Mouse (Mus musculus) embryonic facial prominence, embryonic 13.5 days (tissue): ENCODE measurements around the gene Il15. TPM values are rescaled to one million over a fixed set of nuclear protein-coding genes. Genes with fewer than 3 reads are reported as not detected.

Experiments used
- ATAC-seq: fragments of 200-750 bp; cut with Nextera tagmentation; 2 replicates; pipeline ENCODE4 v1.8.0; 2017; ENCODE audit warnings: low read depth; ENCODE audit not compliant: insufficient number of reproducible peaks, insufficient read depth, low FRiP score, low TSS enrichment
- H3K27ac ChIP-seq: fragments of 300-500 bp; sonication (generic); 2 replicates; pipeline ENCODE4 v1.5.1; 2015; ENCODE audit warnings: moderate library complexity, mild to moderate bottlenecking, inconsistent platforms
- H3K27me3 ChIP-seq: fragments of 300-500 bp; sonication (generic); 2 replicates; pipeline ENCODE4 v1.6.1; 2015; ENCODE audit warnings: mild to moderate bottlenecking, inconsistent platforms
- H3K36me3 ChIP-seq: fragments of 300-500 bp; sonication (generic); 2 replicates; pipeline ENCODE4 v1.6.1; 2015; ENCODE audit warnings: mild to moderate bottlenecking, inconsistent platforms
- H3K4me1 ChIP-seq: fragments of 300-500 bp; sonication (generic); 2 replicates; pipeline ENCODE4 v1.6.1; 2015; ENCODE audit warnings: inconsistent platforms
- H3K4me2 ChIP-seq: fragments of 300-500 bp; sonication (generic); 2 replicates; pipeline ENCODE4 v1.6.1; 2015; ENCODE audit warnings: moderate library complexity, mild to moderate bottlenecking, inconsistent platforms
- H3K4me3 ChIP-seq: fragments of 300-500 bp; sonication (generic); 2 replicates; pipeline ENCODE4 v1.5.1; 2015; ENCODE audit warnings: mild to moderate bottlenecking, inconsistent platforms
- H3K9ac ChIP-seq: fragments of 300-500 bp; sonication (generic); 2 replicates; pipeline ENCODE4 v1.6.1; 2015; ENCODE audit warnings: mild to moderate bottlenecking, inconsistent platforms
- H3K9me3 ChIP-seq: fragments of 300-500 bp; sonication (generic); 2 replicates; pipeline ENCODE4 v1.6.1; 2016; ENCODE audit warnings: inconsistent platforms
- WGBS: fragments of 180-500 bp; shearing (Covaris S2); methylation state at CpG from one replicate; pipeline ENCODE4 v1.1.7; 2015; ENCODE audit warnings: mixed read lengths; 5-methylcytosine and 5-hydroxymethylcytosine counted together
- polyA plus RNA-seq: library from polyadenylated mRNA; unstranded; fragments of >200 nt; fragmentation: Nextera tagmentation; extraction: Ambion mirVana; gene quantifications from 2 replicates; pipeline ENCODE4 v1.2.1, GENCODE M21; 2015

Il15 gene
- polyA plus RNA-seq = 1.8 and 2.6 TPM in 2 replicates

DNA sequence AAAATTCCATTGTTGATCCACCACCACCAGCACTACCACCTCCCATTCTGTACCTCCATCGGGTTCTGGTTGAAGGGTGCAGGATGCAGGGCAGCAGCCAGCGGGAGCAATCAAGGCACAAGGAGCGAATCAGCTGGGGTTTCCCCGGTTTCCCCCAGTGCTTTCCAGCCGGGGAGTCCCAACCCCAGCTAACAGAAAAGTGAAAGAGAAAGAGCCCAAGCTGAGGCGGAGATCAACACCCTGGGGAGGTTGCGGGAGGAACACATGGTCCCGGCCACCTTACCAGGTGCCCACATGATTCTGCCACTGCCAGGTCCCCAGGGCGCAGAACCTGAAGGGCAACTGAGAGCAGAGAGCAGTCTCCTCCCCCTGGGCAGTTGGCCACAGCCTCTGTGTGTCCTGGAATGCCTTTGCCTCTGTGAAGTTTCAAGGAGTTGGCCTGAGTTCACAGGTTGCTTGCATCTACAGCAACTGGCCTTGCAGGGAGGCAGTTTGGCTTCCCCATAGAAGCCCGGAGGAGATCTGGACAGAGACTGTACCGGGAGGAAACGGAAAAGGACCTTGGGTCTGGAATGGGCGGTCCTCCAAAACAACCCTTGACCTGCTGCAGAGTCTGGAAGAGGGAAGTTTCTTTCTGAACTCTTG, at the start of gene Il15:
Il15 (minus strand) TSS at position 537 of the 645 bp plus-strand sequence.
- Histone ChIP-seq H3K27ac (no peak within 1 kb of the TSS; the same call in 1 of the 2 replicates), H3K9ac (peak within 1 kb of the TSS; percentile 64), H3K4me1 (peaks cover 21% of the 10 kb centered on the region), H3K36me3 (no peaks in the 10 kb centered on the region), H3K9me3 (no peaks in the 10 kb centered on the region), H3K4me3 (peak within 1 kb of the TSS; percentile 46), H3K4me2 (peak within 1 kb of the TSS; percentile 74), H3K27me3 (0 out of 2 replicates have a peak, but pooled peaks cover 11% of the 10 kb centered on the region)
- ATAC-seq = no peak
- 13% methylated on average over 13 of the region's 13 CpGs for WGBS

DNA sequence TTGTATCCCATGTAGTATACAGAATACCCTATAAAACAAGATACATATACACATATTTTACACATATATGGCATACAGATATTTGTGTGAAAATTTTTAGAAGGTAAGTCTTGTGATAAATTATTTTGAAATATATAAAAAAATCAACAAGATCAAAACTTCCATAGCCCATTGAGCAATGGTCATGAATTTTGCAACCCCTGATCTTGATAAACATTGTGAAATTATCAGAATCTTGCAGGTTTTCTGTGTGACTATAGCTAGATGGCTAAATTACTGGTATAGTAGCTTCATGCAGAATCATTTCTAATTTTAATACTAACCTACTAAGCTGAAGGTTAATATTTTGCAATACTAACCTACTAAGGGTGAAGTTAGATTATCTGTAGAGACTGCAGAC, 41.9 kb upstream of the Il15 start:
- Histone ChIP-seq H3K4me2 (no peak overlapping the region), H3K4me3 (no peak overlapping the region), H3K27ac (no peak overlapping the region), H3K4me1 (no peaks in the 10 kb centered on the region), H3K36me3 (no peaks in the 10 kb centered on the region), H3K27me3 (no peaks in the 10 kb centered on the region), H3K9me3 (no peaks in the 10 kb centered on the region), H3K9ac (no peak overlapping the region)
- no peak for ATAC-seq

DNA sequence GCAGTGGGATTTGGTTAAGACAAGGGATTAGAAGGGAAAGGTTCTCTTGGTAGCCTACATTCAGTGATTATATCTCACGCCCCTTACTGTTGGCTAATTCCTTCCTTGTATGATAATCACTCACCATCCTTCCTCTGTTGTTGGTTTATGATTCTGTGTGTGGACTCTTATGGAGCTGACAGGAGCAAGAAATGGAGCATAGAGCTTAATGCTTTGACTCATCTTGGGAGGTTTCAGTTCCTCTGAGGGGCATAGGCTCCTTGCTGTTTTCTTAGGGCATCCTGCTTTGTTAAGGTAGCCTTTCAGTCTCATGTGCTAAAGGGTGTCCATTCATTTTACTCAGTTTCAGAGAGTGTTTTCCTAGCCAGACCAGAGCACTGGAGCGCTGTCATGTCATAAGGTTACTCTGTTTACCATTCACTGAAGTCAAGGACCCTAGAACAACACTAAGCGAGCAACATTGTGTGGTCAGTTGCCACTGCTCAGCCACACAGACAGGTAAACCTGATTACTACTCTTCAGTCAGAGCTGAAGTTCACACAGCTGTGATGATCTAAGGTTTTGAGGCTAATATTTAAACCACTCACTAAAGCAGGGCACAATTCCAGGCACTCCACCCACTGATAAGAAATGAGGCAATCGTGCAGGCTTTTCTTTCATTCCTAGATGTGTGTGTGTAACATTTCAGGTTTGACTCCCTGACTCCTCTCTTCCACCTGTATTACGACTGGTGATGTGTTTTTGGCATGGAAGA, 13.7 kb upstream of the Il15 start:
- Histone ChIP-seq H3K4me1 (no peaks in the 10 kb centered on the region), H3K27ac (no peak overlapping the region), H3K9me3 (no peaks in the 10 kb centered on the region), H3K4me3 (no peak overlapping the region), H3K4me2 (no peak overlapping the region), H3K27me3 (no peaks in the 10 kb centered on the region), H3K9ac (no peak overlapping the region), H3K36me3 (no peaks in the 10 kb centered on the region)
- no peak for ATAC-seq
- 79% methylated on average over 5 of the region's 5 CpGs for WGBS

DNA sequence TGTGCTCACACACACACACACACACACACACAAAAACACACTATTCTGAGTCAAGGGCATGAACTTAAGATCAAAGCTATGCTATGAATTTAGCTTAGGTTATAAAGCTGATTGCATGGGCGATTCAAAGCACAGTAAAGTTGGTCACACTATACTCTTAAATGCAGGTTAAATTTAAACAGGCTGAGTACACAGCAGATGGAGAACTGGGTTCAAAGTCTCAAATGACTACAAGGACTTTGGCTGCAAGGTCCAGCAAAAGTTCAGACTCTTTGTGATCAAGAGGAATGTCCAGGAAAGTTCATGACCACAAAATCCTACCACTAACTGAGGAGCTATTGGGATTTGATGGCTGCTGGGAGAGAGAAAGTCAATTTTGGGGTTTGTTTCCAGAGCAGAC, 12.5 kb upstream of the Il15 start:
- Histone ChIP-seq H3K27me3 (no peaks in the 10 kb centered on the region), H3K4me2 (no peak overlapping the region), H3K36me3 (no peaks in the 10 kb centered on the region), H3K4me1 (no peaks in the 10 kb centered on the region), H3K27ac (no peak overlapping the region), H3K4me3 (no peak overlapping the region), H3K9me3 (no peaks in the 10 kb centered on the region), H3K9ac (no peak overlapping the region)
- ATAC-seq = no peak
- 54% methylated on average over 1 of the region's 1 CpGs for WGBS

DNA sequence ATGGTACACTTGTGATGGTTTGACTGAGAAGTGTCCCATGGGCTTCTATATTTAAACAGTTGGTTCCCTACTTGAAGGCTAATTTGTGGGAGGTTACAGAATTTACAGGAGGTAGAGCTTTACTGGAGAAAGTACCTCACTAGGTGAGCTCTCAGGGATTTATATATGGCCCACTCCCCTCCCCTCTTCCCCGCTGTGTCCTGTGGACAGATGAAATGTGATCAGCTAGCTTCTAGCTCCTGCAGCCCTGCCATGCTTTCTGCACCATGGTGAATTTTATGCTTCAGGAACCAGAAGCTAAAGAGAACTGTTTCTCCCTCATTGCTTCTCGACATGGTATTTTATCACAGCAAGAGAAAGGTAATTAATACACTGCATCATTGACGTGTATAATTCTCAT, 7.1 kb upstream of the Il15 start:
- 49% methylated on average over 3 of the region's 3 CpGs for WGBS
- Histone ChIP-seq H3K4me2 (no peak overlapping the region), H3K27me3 (no peaks in the 10 kb centered on the region), H3K27ac (no peak overlapping the region), H3K9ac (no peak overlapping the region), H3K4me1 (no peaks in the 10 kb centered on the region), H3K9me3 (no peaks in the 10 kb centered on the region), H3K4me3 (no peak overlapping the region), H3K36me3 (no peaks in the 10 kb centered on the region)
- no peak for ATAC-seq

DNA sequence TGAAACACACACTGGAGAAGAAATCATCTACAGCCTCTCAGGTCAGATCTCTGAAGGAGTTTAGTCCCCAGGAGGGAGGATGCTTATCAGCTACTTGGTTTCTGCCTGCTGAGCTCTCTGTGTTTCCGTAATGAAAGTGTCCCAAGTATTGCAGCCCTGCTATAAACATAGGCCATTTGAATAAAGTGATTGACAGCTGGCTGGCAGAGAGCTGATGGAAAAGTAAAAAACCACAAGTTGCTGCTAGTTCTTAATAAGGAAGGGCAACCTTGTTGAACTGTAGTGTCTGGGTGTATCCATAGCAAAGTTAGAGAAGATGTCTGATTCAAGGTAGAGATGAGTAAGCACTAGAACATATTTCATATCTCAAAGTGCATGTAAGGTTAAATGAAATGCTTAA, 4.0 kb upstream of the Il15 start:
- 67% methylated on average over 1 of the region's 1 CpGs for WGBS
- Histone ChIP-seq H3K4me2 (no peak overlapping the region), H3K9ac (no peak overlapping the region), H3K27me3 (0 out of 2 replicates have a peak, but pooled peaks cover 11% of the 10 kb centered on the region), H3K4me1 (peaks cover 11% of the 10 kb centered on the region), H3K27ac (no peak overlapping the region), H3K9me3 (no peaks in the 10 kb centered on the region), H3K4me3 (no peak overlapping the region), H3K36me3 (no peaks in the 10 kb centered on the region)
- no peak for ATAC-seq

DNA sequence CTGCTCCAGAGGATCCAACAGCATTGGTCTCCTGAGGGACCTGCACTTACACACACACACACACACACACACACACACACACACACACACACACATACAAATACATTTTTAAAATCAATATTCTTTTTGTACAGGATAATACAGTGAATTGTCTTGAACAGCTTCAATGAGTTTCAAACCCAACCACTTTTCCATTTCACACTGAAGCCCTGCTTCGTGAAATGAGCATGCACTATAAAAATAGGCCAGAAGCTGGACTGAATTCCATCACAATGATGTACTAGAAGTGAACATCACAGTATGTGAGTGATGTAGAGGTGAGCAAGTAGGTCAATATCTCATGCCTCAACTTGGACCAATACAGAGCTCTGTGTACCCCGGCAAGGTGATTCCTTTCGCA, 1.0 kb upstream of the Il15 start:
- ATAC-seq = no peak
- no peak overlapping the region for H3K4me2 ChIP-seq
- H3K9me3 ChIP-seq = no peaks in the 10 kb centered on the region
- no peak overlapping the region for H3K9ac ChIP-seq
- H3K4me3 ChIP-seq = no peak overlapping the region
- H3K4me1 ChIP-seq = peaks cover 21% of the 10 kb centered on the region
- WGBS = 90% methylated on average over 3 of the region's 3 CpGs
- no peaks in the 10 kb centered on the region for H3K36me3 ChIP-seq
- 0 out of 2 replicates have a peak, but pooled peaks cover 11% of the 10 kb centered on the region for H3K27me3 ChIP-seq
- no peak overlapping the region for H3K27ac ChIP-seq

DNA sequence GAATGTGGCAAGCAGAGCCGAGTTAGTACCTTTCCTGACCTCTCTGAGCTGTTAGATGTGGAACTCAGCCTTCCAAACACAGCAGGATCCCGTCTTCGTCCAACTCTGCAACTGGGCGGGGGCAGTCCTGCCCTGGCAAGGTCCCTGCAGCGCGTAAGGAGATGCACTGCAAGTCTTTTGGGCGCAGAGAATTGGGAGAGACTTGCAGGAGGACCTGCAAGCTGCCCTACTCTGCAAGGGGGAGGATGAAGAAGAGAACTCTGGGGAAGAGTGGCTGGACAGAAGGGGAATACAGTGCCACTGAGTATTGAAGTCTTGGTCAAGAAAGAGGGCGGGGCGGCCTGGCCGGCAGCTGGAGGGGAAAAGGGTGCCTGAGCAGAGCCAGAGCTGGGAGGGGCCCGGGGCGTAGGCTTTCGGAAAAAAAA, 749 bp downstream of the Il15 start:
- 0 out of 2 replicates have a peak, but pooled peaks cover 11% of the 10 kb centered on the region for H3K27me3 ChIP-seq
- H3K27ac ChIP-seq = no peak overlapping the region; the same call in 1 of the 2 replicates
- no peaks in the 10 kb centered on the region for H3K36me3 ChIP-seq
- no peaks in the 10 kb centered on the region for H3K9me3 ChIP-seq
- peak overlapping the region; percentile 46 for H3K4me3 ChIP-seq
- H3K4me2 ChIP-seq = peak overlapping the region; percentile 74
- WGBS = 2% methylated on average over 13 of the region's 13 CpGs
- ATAC-seq = 0 out of 2 replicates have a peak, but pooled peaks have one; percentile 20
- H3K9ac ChIP-seq = peak overlapping the region; percentile 64
- H3K4me1 ChIP-seq = peaks cover 21% of the 10 kb centered on the region

DNA sequence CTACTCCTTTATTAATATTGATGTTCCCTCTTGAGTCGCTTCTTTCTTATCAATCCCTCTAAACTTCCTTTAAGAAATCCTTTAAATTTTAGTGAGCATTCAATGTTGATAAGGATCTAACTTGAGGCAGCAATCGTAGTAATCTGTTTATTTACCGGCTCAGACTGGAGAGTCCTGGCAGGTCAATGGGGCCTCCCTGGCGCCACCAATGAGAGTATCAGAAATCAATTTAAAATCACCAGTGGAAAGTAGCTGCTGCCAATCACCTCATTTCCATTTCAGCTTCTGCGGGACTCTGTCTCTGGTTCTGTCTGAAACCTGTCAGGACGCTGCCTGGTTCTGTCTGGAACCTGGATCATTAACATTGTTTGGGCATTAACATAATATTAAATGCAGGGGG, 1.5 kb downstream of the Il15 start:
- Histone ChIP-seq H3K9ac (no peak overlapping the region), H3K4me3 (peak overlapping the region; percentile 46)

DNA sequence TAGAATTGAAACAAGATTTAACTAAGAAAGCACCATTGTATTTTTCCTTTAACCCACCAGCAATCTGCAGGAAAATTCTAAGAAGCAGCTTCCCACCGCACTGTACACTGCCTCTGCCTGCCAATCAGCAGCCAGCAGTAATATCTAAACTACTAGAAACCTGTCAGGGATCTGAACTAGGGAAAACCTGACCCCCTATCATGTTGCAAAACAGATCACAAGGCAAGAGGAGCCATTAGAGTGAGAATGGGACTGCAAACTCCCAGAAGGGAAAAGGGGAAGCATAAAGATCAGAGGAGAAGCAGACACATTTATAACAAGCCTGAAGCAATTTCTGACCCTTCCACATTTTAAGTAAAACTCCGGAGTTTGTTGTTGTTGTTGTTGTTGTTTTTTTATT, 2.0 kb downstream of the Il15 start:
- Histone ChIP-seq H3K36me3 (no peaks in the 10 kb centered on the region), H3K4me2 (0 out of 2 replicates have a peak overlapping the region, but pooled peaks have one; percentile 14), H3K4me1 (peaks cover 21% of the 10 kb centered on the region), H3K27ac (no peak overlapping the region), H3K4me3 (no peak overlapping the region), H3K9ac (no peak overlapping the region), H3K27me3 (0 out of 2 replicates have a peak, but pooled peaks cover 11% of the 10 kb centered on the region), H3K9me3 (no peaks in the 10 kb centered on the region)
- 36% methylated on average over 2 of the region's 2 CpGs for WGBS
- ATAC-seq = no peak

More for the DNA sequence above, 1.5 kb downstream of the Il15 start:
- 22% methylated on average over 6 of the region's 6 CpGs for WGBS
- 0 out of 2 replicates have a peak, but pooled peaks cover 11% of the 10 kb centered on the region for H3K27me3 ChIP-seq
- no peaks in the 10 kb centered on the region for H3K9me3 ChIP-seq
- H3K27ac ChIP-seq = no peak overlapping the region
- peak overlapping the region; percentile 74 for H3K4me2 ChIP-seq
- ATAC-seq = no peak
- H3K4me1 ChIP-seq = peaks cover 21% of the 10 kb centered on the region
- H3K36me3 ChIP-seq = no peaks in the 10 kb centered on the region

DNA sequence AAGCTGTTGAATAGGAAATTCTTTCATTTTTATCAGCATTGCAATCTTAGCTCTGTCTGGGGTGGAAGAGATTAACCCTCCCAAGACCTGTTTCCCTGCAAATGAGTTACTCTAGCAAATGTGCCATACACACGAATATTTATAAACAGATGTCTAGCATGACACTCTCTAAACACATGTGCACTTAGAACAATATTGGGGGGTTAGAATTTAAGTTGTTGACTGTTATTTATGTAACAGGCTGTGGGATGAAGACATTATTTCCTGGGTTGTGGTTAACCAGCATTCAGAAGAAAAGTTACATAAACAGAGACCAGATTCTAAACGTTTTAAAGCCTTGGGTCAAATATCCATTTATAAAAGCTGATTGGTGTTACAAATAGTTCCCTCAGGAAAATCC, 2.6 kb downstream of the Il15 start:
- H3K27me3 ChIP-seq = 0 out of 2 replicates have a peak, but pooled peaks cover 11% of the 10 kb centered on the region
- no peak overlapping the region for H3K4me3 ChIP-seq
- no peaks in the 10 kb centered on the region for H3K9me3 ChIP-seq
- no peak overlapping the region for H3K27ac ChIP-seq
- H3K9ac ChIP-seq = no peak overlapping the region
- no peaks in the 10 kb centered on the region for H3K36me3 ChIP-seq
- H3K4me2 ChIP-seq = no peak overlapping the region
- peaks cover 21% of the 10 kb centered on the region for H3K4me1 ChIP-seq
- no peak for ATAC-seq
- WGBS = 16% methylated on average over 2 of the region's 2 CpGs

DNA sequence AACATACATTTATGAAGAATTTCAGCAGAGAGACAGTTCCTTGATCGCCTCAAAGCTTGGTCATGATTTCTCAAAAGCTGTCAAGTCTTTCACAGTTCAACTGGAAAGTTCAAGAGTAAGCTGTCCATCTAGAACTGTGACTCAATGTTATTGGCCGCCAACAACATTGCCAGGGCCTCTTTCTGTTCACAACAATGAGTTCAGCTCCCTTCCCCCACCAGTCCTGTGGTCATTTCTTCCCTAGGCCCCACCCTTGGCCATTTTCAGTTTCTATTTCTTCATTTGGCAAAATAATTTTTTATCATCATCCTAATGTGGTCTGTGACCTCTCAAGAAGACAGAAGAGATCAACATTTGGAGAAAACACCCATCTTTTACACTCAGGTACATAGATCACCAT, 4.5 kb downstream of the Il15 start:
- ATAC-seq = no peak
- H3K36me3 ChIP-seq = no peaks in the 10 kb centered on the region
- H3K27ac ChIP-seq = no peak overlapping the region
- H3K4me1 ChIP-seq = peaks cover 21% of the 10 kb centered on the region
- WGBS = 91% methylated on average over 2 of the region's 2 CpGs
- 0 out of 2 replicates have a peak, but pooled peaks cover 7% of the 10 kb centered on the region for H3K27me3 ChIP-seq
- no peak overlapping the region for H3K4me3 ChIP-seq
- H3K9ac ChIP-seq = no peak overlapping the region
- no peaks in the 10 kb centered on the region for H3K9me3 ChIP-seq
- H3K4me2 ChIP-seq = no peak overlapping the region
